Mouse (Mus musculus) kidney, adult 2 months (tissue): Measurements from ENCODE around the gene Hspa8. TPM values are rescaled to one million over a fixed set of nuclear protein-coding genes. Genes with fewer than 3 reads are reported as not detected.

ENCODE experiments used
- DNase-seq: peaks from one replicate; pipeline ENCODE4 v3.0.0; 2021
- H3K27ac ChIP-seq: fragments of 200-500 bp; 2 replicates; pipeline ENCODE4 v1.5.1; 2012; ENCODE audit warnings: low read depth, low read length, control low read depth, inconsistent platforms; ENCODE audit not compliant: insufficient read depth
- H3K27me3 ChIP-seq: fragments of 200-500 bp; replicated peaks from 2 replicates; pipeline ENCODE4 v1.6.1; 2012; ENCODE audit warnings: mild to moderate bottlenecking, moderate library complexity, low read length, inconsistent platforms; ENCODE audit not compliant: control insufficient read depth, insufficient read depth
- H3K36me3 ChIP-seq: fragments of 200-500 bp; 2 replicates; pipeline ENCODE4 v1.6.1; 2012; ENCODE audit warnings: mild to moderate bottlenecking, moderate library complexity, low read length, inconsistent platforms; ENCODE audit not compliant: control insufficient read depth, insufficient read depth
- H3K4me1 ChIP-seq: fragments of 200-500 bp; 2 replicates; pipeline ENCODE4 v1.6.1; 2011; ENCODE audit warnings: low read length; ENCODE audit not compliant: control insufficient read depth, insufficient read depth
- H3K4me3 ChIP-seq: fragments of 200-500 bp; 2 replicates; pipeline ENCODE4 v1.5.1; 2011; ENCODE audit warnings: mild to moderate bottlenecking, low read depth, low read length, control low read depth; ENCODE audit not compliant: insufficient read depth
- CTCF ChIP-seq: fragments of 200-500 bp; conservative IDR thresholded peaks from 2 replicates; pipeline ENCODE4 v1.5.1; 2011; ENCODE audit warnings: low read depth, mild to moderate bottlenecking, control low read depth, low read length, moderate library complexity, mixed read lengths; ENCODE audit not compliant: insufficient read depth, insufficient read length
- POLR2A ChIP-seq: fragments of 200-500 bp; IDR thresholded peaks from one replicate; pipeline ENCODE4 v1.6.1; 2011; ENCODE audit warnings: low read depth, low read length, control low read depth
- WGBS: fragments of 180-500 bp; shearing (Covaris S2); methylation state at CpG from one replicate; pipeline ENCODE4 v1.1.7; 2018; 5-methylcytosine and 5-hydroxymethylcytosine counted together
- polyA plus RNA-seq: library from polyadenylated mRNA; depleted of rRNA; stranded (reverse); fragments of >200 nt; gene quantifications from 2 replicates; pipeline ENCODE4 v1.2.3, GENCODE M21; 2012

Gene Hspa8
- polyA plus RNA-seq, 1 experiment, result 3,621 TPM

GRCm38 (mm10) chr9:40806440-40807288, 5.9 kb downstream of the Hspa8 start:
- H3K4me3 ChIP-seq, result no peak overlapping the region
- H3K4me1 ChIP-seq, result peaks cover 13% of the 10 kb centered on the region
- H3K27ac ChIP-seq, result peak overlapping the region; percentile 46
- WGBS, result 18% methylated on average over 5 of the region's 5 CpGs
- peaks cover 24% of the 10 kb centered on the region for H3K36me3 ChIP-seq
- H3K27me3 ChIP-seq, result no peaks in the 10 kb centered on the region
- TF ChIP-seq CTCF (no peak), POLR2A (peak; percentile 56)
- DNase-seq, result peak; percentile 85

- Histone ChIP-seq H3K27me3 (no peaks in the 10 kb centered on the region), H3K36me3 (peaks cover 21% of the 10 kb centered on the region), H3K27ac (peak overlapping the region; percentile 46; the same call in 1 of the 2 replicates), H3K4me3 (no peak overlapping the region), H3K4me1 (peaks cover 13% of the 10 kb centered on the region)
- 21% methylated on average over 11 of the region's 11 CpGs for WGBS
- peak; percentile 65 for DNase-seq
- no peak for TF ChIP-seq POLR2A
- TF ChIP-seq CTCF, result no peak
Measured at GRCm38 (mm10) chr9:40807289-40807920, 6.6 kb downstream of the Hspa8 start.

GRCm38 (mm10) chr9:40808061-40808906, 7.5 kb downstream of the Hspa8 start:
- Histone ChIP-seq H3K27me3 (no peaks in the 10 kb centered on the region), H3K4me1 (peaks cover 13% of the 10 kb centered on the region), H3K27ac (peak overlapping the region; percentile 46; the same call in 1 of the 2 replicates), H3K4me3 (no peak overlapping the region), H3K36me3 (peaks cover 18% of the 10 kb centered on the region)
- TF ChIP-seq CTCF (no peak), POLR2A (no peak)
- DNase-seq, result no peak
- 59% methylated on average over 16 of the region's 16 CpGs for WGBS

GRCm38 (mm10) chr9:40808907-40809280, 8.1 kb downstream of the Hspa8 start:
- no peaks in the 10 kb centered on the region for H3K27me3 ChIP-seq
- 72% methylated on average over 8 of the region's 8 CpGs for WGBS
- no peak for DNase-seq
- no peak overlapping the region for H3K27ac ChIP-seq
- TF ChIP-seq CTCF (no peak), POLR2A (no peak)
- H3K4me3 ChIP-seq, result no peak overlapping the region
- H3K4me1 ChIP-seq, result peaks cover 10% of the 10 kb centered on the region
- H3K36me3 ChIP-seq, result peaks cover 13% of the 10 kb centered on the region

- Histone ChIP-seq H3K4me3 (no peak overlapping the region), H3K4me1 (no peaks in the 10 kb centered on the region; the same call in 1 of the 2 replicates), H3K27ac (no peak overlapping the region), H3K27me3 (no peaks in the 10 kb centered on the region), H3K36me3 (no peaks in the 10 kb centered on the region; the same call in 1 of the 2 replicates)
- WGBS, result 62% methylated on average over 2 of the region's 2 CpGs
- no peak for TF ChIP-seq POLR2A
- peak; percentile 27 for TF ChIP-seq CTCF
- DNase-seq, result no peak
Measured at GRCm38 (mm10) chr9:40811860-40812259, 11.1 kb downstream of the Hspa8 start.

GRCm38 (mm10) chr9:40814060-40814459, 13.3 kb downstream of the Hspa8 start:
- TF ChIP-seq CTCF (no peak), POLR2A (no peak)
- 84% methylated on average over 7 of the region's 7 CpGs for WGBS
- no peak overlapping the region for H3K27ac ChIP-seq
- H3K4me3 ChIP-seq, result no peak overlapping the region
- no peaks in the 10 kb centered on the region for H3K27me3 ChIP-seq
- no peak for DNase-seq
- H3K4me1 ChIP-seq, result no peaks in the 10 kb centered on the region
- no peaks in the 10 kb centered on the region; the same call in 1 of the 2 replicates for H3K36me3 ChIP-seq

- no peak for DNase-seq
- Histone ChIP-seq H3K4me1 (no peaks in the 10 kb centered on the region), H3K27me3 (no peaks in the 10 kb centered on the region), H3K36me3 (no peaks in the 10 kb centered on the region), H3K27ac (no peak overlapping the region), H3K4me3 (no peak overlapping the region)
- WGBS, result 84% methylated on average over 5 of the region's 5 CpGs
- TF ChIP-seq CTCF, result no peak
- no peak for TF ChIP-seq POLR2A
Measured at GRCm38 (mm10) chr9:40817325-40818028, 16.7 kb downstream of the Hspa8 start.
